9 mouse cellular contexts compared by ENCODE assay signal in genomic region chr13:53475701-53476188, GRCm38 (mm10). TPM values are rescaled to one million over a fixed set of nuclear protein-coding genes. Genes with fewer than 3 reads are reported as not detected.
DNase-seq lines count a peak whose midpoint lies in the region; ATAC-seq and TF ChIP-seq lines count a peak whose summit lies in the region.
"Had no signal": no experiment of that assay in that cellular context is flagged by ENCODE, and none has a peak within 500 bp of the region (broad histone marks: within the 10 kb centered on the region; RNA-seq: fewer than 3 reads in every experiment).

No protein-coding gene starts in this region.

- H3K27ac ChIP-seq in cerebellum, adult 2 months (ENCODE audit: insufficient read depth, low read length): no peak overlapping the region
- H3K27ac ChIP-seq in limb, embryonic 11.5 days (replicated peaks; ENCODE audit: low read depth, low read length): peak overlapping the region; percentile 42
- peak overlapping the region; percentile 44; the same call in 1 of the 2 replicates for H3K27ac ChIP-seq in neural tube, embryonic 11.5 days (ENCODE audit: low read depth, low read length)

- no peaks in the 10 kb centered on the region for H3K36me3 ChIP-seq in limb, embryonic 11.5 days (ENCODE audit: control insufficient read depth, insufficient read depth, low read length)
- H3K36me3 ChIP-seq in neural tube, embryonic 11.5 days (ENCODE audit: control insufficient read depth, insufficient read depth, low read length): no peaks in the 10 kb centered on the region

- TF ChIP-seq POLR2A in cerebellum, adult 2 months (IDR thresholded peaks at IDR 0.05; ENCODE audit: borderline replicate concordance, insufficient read depth, low read length): no peak

- no peaks in the 10 kb centered on the region for H3K9me3 ChIP-seq in limb, embryonic 11.5 days (ENCODE audit: control insufficient read depth, low read length)
- no peaks in the 10 kb centered on the region for H3K9me3 ChIP-seq in neural tube, embryonic 11.5 days (ENCODE audit: control insufficient read depth, low read length)

- peak overlapping the region; percentile 78 for H3K4me2 ChIP-seq in limb, embryonic 11.5 days (ENCODE audit: low read depth, severe bottlenecking)
- peak overlapping the region; percentile 84 for H3K4me2 ChIP-seq in neural tube, embryonic 11.5 days (ENCODE audit: low read depth)

- no peak for DNase-seq in cerebellum, adult 2 months
- DNase-seq in cerebellum, adult 11-12 months: no peak
- DNase-seq in heart, postnatal 14 days: peak; percentile 7 to 10
- peak; percentile 88 for DNase-seq in limb, embryonic 11.5 days (ENCODE audit: low spot score)
- DNase-seq in neural tube, embryonic 11.5 days (ENCODE audit: low spot score): peak; percentile 80
- DNase-seq in gastrocnemius, postnatal 10 days: no peak

- 0 out of 2 replicates have a peak, but pooled peaks have one; percentile 13 for ATAC-seq in common myeloid progenitor, adult 5-6 weeks (replicated peaks; ENCODE audit: low read depth, poor library complexity, severe bottlenecking)
- ATAC-seq in limb, embryonic 11.5 days (ENCODE audit: insufficient number of reproducible peaks, low FRiP score, low TSS enrichment, low read depth): peak; percentile 85
- peak; percentile 77 for ATAC-seq in neural tube, embryonic 11.5 days (ENCODE audit: insufficient read depth, low FRiP score, low TSS enrichment)
- no peak for ATAC-seq in erythroid progenitor cell, adult 5-6 weeks (replicated peaks; ENCODE audit: low FRiP score, poor library complexity, severe bottlenecking)

- WGBS in cerebellum, adult 2 months: under 1% methylated on average over 27 of the region's 37 CpGs
- WGBS in limb, embryonic 11.5 days: under 1% methylated on average over 37 of the region's 37 CpGs
- WGBS in neural tube, embryonic 11.5 days: under 1% methylated on average over 34 of the region's 37 CpGs

- intact Hi-C loops in heart, postnatal 14 days (cut with DNase I): no loop called here

- peaks cover 5% of the 10 kb centered on the region; the same call in 1 of the 2 replicates for H3K27me3 ChIP-seq in cerebellum, adult 2 months (ENCODE audit: control insufficient read depth, insufficient read depth, low read length)
- peaks cover 15% of the 10 kb centered on the region for H3K27me3 ChIP-seq in limb, embryonic 11.5 days (ENCODE audit: control insufficient read depth, insufficient read depth, low read length)
- peaks cover 46% of the 10 kb centered on the region for H3K27me3 ChIP-seq in neural tube, embryonic 11.5 days (ENCODE audit: control insufficient read depth, insufficient read depth, low read length)

- no peaks in the 10 kb centered on the region for H3K4me1 ChIP-seq in cerebellum, adult 2 months (ENCODE audit: control insufficient read depth, insufficient read depth, low read length)
- H3K4me1 ChIP-seq in limb, embryonic 11.5 days (ENCODE audit: control insufficient read depth, insufficient read depth, low read length): peaks cover 6% of the 10 kb centered on the region; the same call in 1 of the 2 replicates
- H3K4me1 ChIP-seq in neural tube, embryonic 11.5 days (ENCODE audit: control insufficient read depth, insufficient read depth, low read length): no peaks in the 10 kb centered on the region; the same call in 1 of the 2 replicates

- H3K4me3 ChIP-seq in cerebellum, adult 2 months (replicated peaks; ENCODE audit: insufficient read depth, low read depth, low read length): peak overlapping the region; percentile 43
- H3K4me3 ChIP-seq in limb, embryonic 11.5 days (ENCODE audit: low read depth, low read length): peak overlapping the region; percentile 36
- peak overlapping the region; percentile 45 for H3K4me3 ChIP-seq in neural tube, embryonic 11.5 days (ENCODE audit: low read depth, low read length)
- H3K4me3 ChIP-seq: erythroblast, embryonic 14.5 days had no signal

- TF ChIP-seq CTCF in cerebellum, adult 2 months (IDR thresholded peaks at IDR 0.05; ENCODE audit: borderline replicate concordance, insufficient read depth, low read depth, low read length): no peak

- H3K9ac ChIP-seq in limb, embryonic 11.5 days (ENCODE audit: low read length): peak overlapping the region; percentile 52
- peak overlapping the region; percentile 46 for H3K9ac ChIP-seq in neural tube, embryonic 11.5 days (ENCODE audit: low read length)

RNA-seq across cellular contexts. Expression of gene Msx2, which starts 2.9 kb away (rescaled TPM):
- 6.0 and 7.1 TPM in 2 replicates for polyA plus RNA-seq in cerebellum, adult 2 months (2012; rRNA removed)
- not detected in 2 replicates for total RNA-seq in common myeloid progenitor, adult 5-6 weeks (2017)
- total RNA-seq in heart, postnatal 14 days (2021): under 1 TPM; 0.65 to 0.71 TPM
- polyA plus RNA-seq in limb, embryonic 11.5 days (2014; fragmentation: Nextera tagmentation; extraction: Ambion mirVana): 35.6 and 40.3 TPM in 2 replicates
- 20.2 and 21.0 TPM in 2 replicates for polyA plus RNA-seq in neural tube, embryonic 11.5 days (2014; fragmentation: Nextera tagmentation; extraction: Ambion mirVana)
- total RNA-seq in erythroid progenitor cell, adult 5-6 weeks (2015; ENCODE audit: low replicate concordance): not detected in 2 replicates
- not detected in 2 replicates for total RNA-seq in erythroid progenitor cell, adult 5-6 weeks (2017; ENCODE audit: low replicate concordance)
- total RNA-seq in gastrocnemius, postnatal 10 days (2021): under 1 TPM in 1 of 2 experiments, not detected in 1; 0.23 TPM
- polyA plus RNA-seq: erythroblast, embryonic 14.5 days had no signal

Comparison
In these comparisons a context has a peak if more than half of its experiments do, and no peak if none do; other contexts are left out.
1. DNase-seq: peak in heart, postnatal 14 days (2 of 2), limb, embryonic 11.5 days (single experiment) and neural tube, embryonic 11.5 days (single experiment); none in cerebellum, adult 2 months (0 of 2), cerebellum, adult 11-12 months (single experiment) and gastrocnemius, postnatal 10 days (single experiment).
2. Peak in every context shown above with its lines, with median percentiles within 50 percentile points of each other: H3K4me3 ChIP-seq.